Mouse (Mus musculus): ENCODE measurements around the gene Vmn2r112.
"Not testable (repeated sequence)": the region's sequence is repeated elsewhere in the genome, so short reads cannot be mapped to it uniquely, and the experiment has no call there.

Vmn2r112 gene

DNA sequence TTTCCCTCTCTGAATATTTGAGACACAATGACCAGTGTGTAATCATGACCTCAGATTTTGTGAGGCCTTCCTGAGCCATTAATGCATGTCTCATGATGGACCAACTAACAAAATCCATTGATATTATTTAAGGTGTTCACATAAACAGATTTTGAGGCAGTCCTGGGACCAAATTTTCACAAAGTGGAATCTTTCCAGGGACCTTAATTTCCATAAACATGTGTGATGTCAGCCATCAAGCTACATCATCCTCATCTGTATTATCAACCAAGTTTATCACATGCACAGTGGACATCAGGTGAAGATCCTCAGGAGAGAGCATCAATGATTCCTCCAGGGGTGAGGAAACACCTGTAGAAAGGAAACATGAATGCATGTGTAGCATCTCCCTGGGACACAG is at the start of gene Vmn2r112:
Gene Vmn2r112, plus strand, starts transcription at position 301 of the 400 bp plus-strand sequence.
- DNase-seq (ENCODE audit: low read depth in 2 of 2, low spot score in 2 of 2): not testable (repeated sequence)

- not testable (repeated sequence) for DNase-seq (ENCODE audit: low read depth in 2 of 2, low spot score in 2 of 2)
Measured at GRCm38 (mm10) chr17:22573382-22573781, 27.4 kb upstream of the Vmn2r112 start, which contains the start of gene Vmn2r111. Vmn2r111 (minus strand) TSS chr17:22573482.

DNA sequence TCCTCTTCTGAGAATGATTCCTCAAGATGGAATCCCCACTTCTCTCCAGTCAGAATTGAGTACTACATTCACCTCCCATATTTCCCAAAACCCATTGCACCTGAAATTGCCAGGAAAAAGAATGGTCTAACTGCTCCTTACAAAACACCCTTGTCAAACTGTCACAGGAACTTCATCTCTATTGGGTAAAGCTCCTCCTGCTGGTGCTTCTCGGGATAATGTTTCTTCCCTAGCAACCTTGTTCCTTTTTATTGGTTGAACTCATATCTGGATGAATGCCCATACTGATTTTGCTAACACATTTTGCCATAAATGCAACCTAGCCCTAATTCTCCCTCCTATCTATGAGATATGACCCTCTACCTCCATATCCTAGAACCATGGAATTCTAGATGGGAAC is 29.9 kb downstream of the Vmn2r112 start:
- DNase-seq (ENCODE audit: low read depth in 2 of 2, low spot score in 2 of 2): no peak

Measured in CD8-positive naive resting alpha-beta T cell, adult 2 months (primary cell).